Mouse (Mus musculus): Measurements from ENCODE around the gene Cpsf4. TPM values are rescaled to one million over a fixed set of nuclear protein-coding genes. Genes with fewer than 3 reads are reported as not detected.

Cpsf4 gene
- polyA plus RNA-seq, 1 experiment from 2014 or later, result 27.7 TPM

DNA sequence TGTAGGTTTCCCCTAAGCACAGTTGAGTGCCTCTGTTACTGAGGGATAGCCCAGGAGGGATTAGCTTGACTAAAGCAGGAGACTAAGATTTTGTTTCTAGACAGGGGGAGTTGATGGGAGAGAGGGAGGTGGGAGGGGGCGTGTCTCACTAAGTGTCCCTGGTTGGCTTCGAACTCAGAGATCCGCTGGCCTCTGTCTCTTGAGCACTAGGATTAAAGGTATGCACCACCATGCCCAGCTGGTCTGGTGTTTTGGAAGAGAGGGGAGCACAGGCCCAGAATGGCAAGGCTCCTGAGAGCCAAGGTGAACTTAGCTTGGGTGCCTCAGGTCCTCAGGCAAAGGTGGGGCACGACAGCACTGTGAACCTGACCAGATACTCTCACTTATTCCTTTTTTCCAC is 44.3 kb downstream of the Cpsf4 start:
- peaks cover 67% of the 10 kb centered on the region for H3K36me3 ChIP-seq (replicated peaks; ENCODE audit: control insufficient read depth, insufficient read depth)
- H3K9me3 ChIP-seq (ENCODE audit: control insufficient read depth, low read length), result no peaks in the 10 kb centered on the region
- no peak for ATAC-seq (ENCODE audit: low FRiP score)
- no peaks in the 10 kb centered on the region for H3K4me1 ChIP-seq (replicated peaks; ENCODE audit: control insufficient read depth, insufficient read depth, low read length)
- H3K4me3 ChIP-seq (replicated peaks; ENCODE audit: low read length), result no peak overlapping the region
- no peak overlapping the region for H3K4me2 ChIP-seq (replicated peaks)
- 95% methylated on average over 4 of the region's 4 CpGs for WGBS
- H3K27me3 ChIP-seq (ENCODE audit: control insufficient read depth, insufficient read depth, low read length), result no peaks in the 10 kb centered on the region
- H3K9ac ChIP-seq, result no peak overlapping the region
- H3K27ac ChIP-seq, result no peak overlapping the region
- no peak for DNase-seq (ENCODE audit: low spot score)

DNA sequence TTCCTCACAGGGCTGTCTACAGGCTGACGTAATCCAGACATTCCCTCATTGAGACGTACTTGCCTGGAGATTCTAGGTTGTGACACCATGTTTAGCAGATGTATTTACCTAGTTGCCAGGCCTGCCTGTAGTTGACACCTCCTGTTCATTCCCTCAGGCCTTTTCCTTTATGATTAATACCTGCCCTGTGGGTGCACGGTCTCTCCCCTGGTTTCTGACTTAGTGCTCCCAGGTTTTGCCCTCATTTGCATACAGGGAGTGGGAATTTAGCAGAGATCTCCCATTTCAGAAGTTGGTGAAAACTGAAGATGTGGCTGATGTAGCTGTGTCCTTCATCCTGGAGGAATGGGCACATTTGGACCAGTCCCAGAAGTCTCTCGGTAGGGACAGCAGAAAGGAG is 45.2 kb downstream of the Cpsf4 start:
- Histone ChIP-seq H3K27me3 (ENCODE audit: control insufficient read depth, insufficient read depth, low read length) (no peaks in the 10 kb centered on the region), H3K9ac (no peak overlapping the region), H3K9me3 (ENCODE audit: control insufficient read depth, low read length) (no peaks in the 10 kb centered on the region), H3K4me1 (replicated peaks; ENCODE audit: control insufficient read depth, insufficient read depth, low read length) (no peaks in the 10 kb centered on the region), H3K36me3 (replicated peaks; ENCODE audit: control insufficient read depth, insufficient read depth) (peaks cover 75% of the 10 kb centered on the region), H3K4me3 (replicated peaks; ENCODE audit: low read length) (no peak overlapping the region), H3K4me2 (replicated peaks) (no peak overlapping the region), H3K27ac (no peak overlapping the region)
- WGBS, result 95% methylated on average over 4 of the region's 4 CpGs
- ATAC-seq (ENCODE audit: low FRiP score) (no peak), DNase-seq (ENCODE audit: low spot score) (no peak)

DNA sequence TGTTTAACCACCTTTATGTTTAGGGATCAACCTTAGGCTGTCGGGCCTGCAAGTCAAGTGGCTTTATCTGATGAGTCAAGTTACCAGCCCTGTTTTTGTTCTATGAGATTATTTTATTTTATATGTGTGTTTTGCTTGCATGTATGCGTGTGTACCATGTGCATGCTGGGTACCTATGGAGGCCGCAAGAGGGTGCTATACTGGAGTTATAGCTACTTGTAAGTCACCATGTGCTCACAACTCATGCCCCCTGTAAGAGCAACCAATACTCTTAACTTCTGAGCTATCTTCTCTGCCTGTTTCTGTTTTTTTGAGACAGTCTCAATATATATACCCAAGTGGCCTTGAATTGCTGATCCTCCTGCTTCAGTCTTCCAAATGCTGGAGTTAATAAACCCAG is 46.5 kb downstream of the Cpsf4 start:
- H3K27ac ChIP-seq, result no peak overlapping the region

DNA sequence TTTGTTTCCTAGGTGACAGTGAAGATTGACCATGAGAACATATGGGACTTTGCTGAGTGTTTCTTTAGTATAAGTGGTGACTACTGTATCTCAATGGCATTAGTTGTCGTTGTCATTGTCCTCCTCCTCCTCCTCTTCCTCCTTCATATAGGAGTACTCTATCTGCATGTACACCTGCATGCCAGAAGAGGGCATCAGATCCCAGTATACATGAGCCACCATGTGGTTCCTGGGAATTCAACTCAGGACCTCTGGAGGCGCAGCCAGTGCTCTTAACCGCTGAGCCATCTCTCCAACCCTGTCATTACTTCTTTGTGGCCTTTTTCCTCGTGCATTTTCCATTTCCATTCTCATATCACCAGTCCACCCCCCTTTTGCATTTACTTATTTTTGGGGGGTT is 47.7 kb downstream of the Cpsf4 start:
- WGBS, result 77% methylated on average over 4 of the region's 4 CpGs
- peaks cover 84% of the 10 kb centered on the region for H3K36me3 ChIP-seq (replicated peaks; ENCODE audit: control insufficient read depth, insufficient read depth)
- ATAC-seq (ENCODE audit: low FRiP score), result no peak

More for the DNA sequence above, 46.5 kb downstream of the Cpsf4 start:
- H3K9ac ChIP-seq, result no peak overlapping the region
- no peak overlapping the region for H3K4me3 ChIP-seq (replicated peaks; ENCODE audit: low read length)
- peaks cover 82% of the 10 kb centered on the region for H3K36me3 ChIP-seq (replicated peaks; ENCODE audit: control insufficient read depth, insufficient read depth)
- no peaks in the 10 kb centered on the region for H3K9me3 ChIP-seq (ENCODE audit: control insufficient read depth, low read length)
- H3K27me3 ChIP-seq (ENCODE audit: control insufficient read depth, insufficient read depth, low read length), result no peaks in the 10 kb centered on the region
- WGBS, result 97% methylated on average over 3 of the region's 3 CpGs
- ATAC-seq (ENCODE audit: low FRiP score), result no peak
- no peak overlapping the region for H3K4me2 ChIP-seq (replicated peaks)
- no peaks in the 10 kb centered on the region for H3K4me1 ChIP-seq (replicated peaks; ENCODE audit: control insufficient read depth, insufficient read depth, low read length)
- DNase-seq (ENCODE audit: low spot score), result no peak

DNA sequence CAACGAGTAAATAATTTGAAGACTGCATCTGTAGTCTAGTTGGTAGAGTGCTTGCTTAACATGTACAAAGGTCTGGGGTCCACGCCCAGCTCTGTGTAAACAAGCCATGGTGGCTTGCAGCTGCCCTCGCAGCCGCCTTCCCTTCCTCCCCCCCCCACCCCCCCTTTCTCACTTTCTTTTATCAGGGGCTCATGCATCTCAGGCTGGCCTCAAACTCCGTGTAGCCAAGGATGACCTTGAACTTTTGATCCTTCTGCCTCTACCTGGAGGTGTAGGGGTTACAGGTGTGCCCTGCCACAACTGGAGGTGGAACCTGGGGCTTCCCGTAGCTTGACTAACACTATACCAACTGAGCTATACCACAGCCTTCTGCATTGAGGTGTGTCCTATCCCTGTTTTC is 50.7 kb downstream of the Cpsf4 start:
- Histone ChIP-seq H3K4me1 (replicated peaks; ENCODE audit: control insufficient read depth, insufficient read depth, low read length) (no peaks in the 10 kb centered on the region), H3K36me3 (replicated peaks; ENCODE audit: control insufficient read depth, insufficient read depth) (peaks cover 81% of the 10 kb centered on the region), H3K4me2 (replicated peaks) (no peak overlapping the region), H3K4me3 (replicated peaks; ENCODE audit: low read length) (no peak overlapping the region), H3K27ac (no peak overlapping the region), H3K9ac (no peak overlapping the region), H3K27me3 (ENCODE audit: control insufficient read depth, insufficient read depth, low read length) (no peaks in the 10 kb centered on the region), H3K9me3 (ENCODE audit: control insufficient read depth, low read length) (no peaks in the 10 kb centered on the region)
- 90% methylated on average over 6 of the region's 6 CpGs for WGBS
- no peak for ATAC-seq (ENCODE audit: low FRiP score)
- DNase-seq (ENCODE audit: low spot score), result no peak

More for the DNA sequence above, 47.7 kb downstream of the Cpsf4 start:
- H3K27ac ChIP-seq, result no peak overlapping the region
- H3K4me3 ChIP-seq (replicated peaks; ENCODE audit: low read length), result no peak overlapping the region
- no peak overlapping the region for H3K4me2 ChIP-seq (replicated peaks)
- no peak overlapping the region for H3K9ac ChIP-seq
- H3K9me3 ChIP-seq (ENCODE audit: control insufficient read depth, low read length), result no peaks in the 10 kb centered on the region
- no peak for DNase-seq (ENCODE audit: low spot score)
- no peaks in the 10 kb centered on the region for H3K27me3 ChIP-seq (ENCODE audit: control insufficient read depth, insufficient read depth, low read length)
- no peaks in the 10 kb centered on the region for H3K4me1 ChIP-seq (replicated peaks; ENCODE audit: control insufficient read depth, insufficient read depth, low read length)

DNA sequence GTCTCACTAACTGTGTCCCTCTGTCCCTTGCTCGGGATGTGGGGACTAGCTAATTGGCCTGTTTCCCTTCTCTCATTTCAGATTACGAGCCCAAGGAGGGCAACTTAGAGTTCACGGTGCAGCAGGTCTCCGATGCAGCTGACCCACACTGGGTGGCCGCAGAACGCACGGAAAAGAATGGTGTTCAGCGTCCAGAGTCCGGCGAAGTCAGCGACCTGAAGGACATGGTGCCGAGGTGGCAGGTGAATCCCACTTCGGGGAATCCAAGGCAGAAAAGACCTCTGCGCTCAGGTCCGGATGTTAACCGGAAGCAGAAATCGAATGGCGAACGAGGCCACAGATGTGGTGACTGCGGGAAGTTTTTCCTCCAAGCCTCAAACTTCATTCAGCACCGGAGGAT is 51.2 kb downstream of the Cpsf4 start:
- H3K27me3 ChIP-seq (ENCODE audit: control insufficient read depth, insufficient read depth, low read length), result no peaks in the 10 kb centered on the region
- H3K9ac ChIP-seq, result no peak overlapping the region
- H3K36me3 ChIP-seq (replicated peaks; ENCODE audit: control insufficient read depth, insufficient read depth), result peaks cover 76% of the 10 kb centered on the region

DNA sequence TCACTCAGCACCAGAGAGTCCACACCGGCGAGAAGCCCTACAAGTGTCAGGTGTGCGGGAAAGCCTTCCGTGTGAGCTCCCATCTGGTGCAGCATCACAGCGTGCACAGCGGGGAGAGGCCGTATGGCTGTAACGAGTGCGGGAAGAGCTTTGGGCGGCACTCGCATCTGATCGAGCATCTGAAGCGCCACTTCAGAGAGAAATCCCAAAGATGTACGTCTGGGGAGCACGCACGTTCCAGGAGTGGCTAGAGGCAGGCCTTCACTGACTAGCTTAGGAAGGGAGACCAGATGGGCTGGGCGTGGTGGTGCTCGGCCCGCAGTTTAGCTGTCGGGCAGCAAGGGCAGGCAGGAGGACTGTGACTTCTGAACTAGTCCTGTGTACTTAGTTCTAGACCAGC is 51.7 kb downstream of the Cpsf4 start:
- ATAC-seq (ENCODE audit: low FRiP score), result no peak
- WGBS, result 98% methylated on average over 20 of the region's 20 CpGs
- Histone ChIP-seq H3K36me3 (replicated peaks; ENCODE audit: control insufficient read depth, insufficient read depth) (peaks cover 72% of the 10 kb centered on the region), H3K27ac (no peak overlapping the region), H3K9me3 (ENCODE audit: control insufficient read depth, low read length) (no peaks in the 10 kb centered on the region), H3K4me2 (replicated peaks) (no peak overlapping the region), H3K27me3 (ENCODE audit: control insufficient read depth, insufficient read depth, low read length) (no peaks in the 10 kb centered on the region), H3K4me1 (replicated peaks; ENCODE audit: control insufficient read depth, insufficient read depth, low read length) (no peaks in the 10 kb centered on the region), H3K9ac (no peak overlapping the region), H3K4me3 (replicated peaks; ENCODE audit: low read length) (no peak overlapping the region)
- no peak for DNase-seq (ENCODE audit: low spot score)

More for the DNA sequence above, 51.2 kb downstream of the Cpsf4 start:
- no peak overlapping the region for H3K27ac ChIP-seq
- no peak overlapping the region for H3K4me2 ChIP-seq (replicated peaks)
- ATAC-seq (ENCODE audit: low FRiP score), result no peak
- no peaks in the 10 kb centered on the region for H3K9me3 ChIP-seq (ENCODE audit: control insufficient read depth, low read length)
- DNase-seq (ENCODE audit: low spot score), result no peak
- no peak overlapping the region for H3K4me3 ChIP-seq (replicated peaks; ENCODE audit: low read length)
- 96% methylated on average over 21 of the region's 21 CpGs for WGBS
- H3K4me1 ChIP-seq (replicated peaks; ENCODE audit: control insufficient read depth, insufficient read depth, low read length), result no peaks in the 10 kb centered on the region

DNA sequence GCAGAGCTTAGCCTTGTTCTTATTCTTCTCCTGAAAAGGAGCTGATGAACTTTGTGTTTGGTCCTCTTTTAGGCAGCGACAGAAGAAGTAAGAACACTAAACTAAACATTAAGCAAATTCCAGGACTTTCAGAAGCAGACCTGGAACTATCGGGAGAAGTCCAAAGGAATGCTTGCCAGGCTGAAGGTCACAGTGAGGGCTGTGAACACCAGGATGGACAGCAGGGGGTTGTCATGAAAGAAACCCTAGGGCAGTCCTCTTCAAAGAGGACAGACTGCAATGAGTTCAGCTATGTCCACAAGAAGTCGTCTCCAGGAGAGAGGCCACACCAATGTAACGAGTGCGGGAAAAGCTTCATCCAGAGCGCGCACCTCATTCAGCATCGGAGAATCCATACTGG is 53.0 kb downstream of the Cpsf4 start:
- peaks cover 63% of the 10 kb centered on the region for H3K36me3 ChIP-seq (replicated peaks; ENCODE audit: control insufficient read depth, insufficient read depth)
- no peak for ATAC-seq (ENCODE audit: low FRiP score)
- H3K27ac ChIP-seq, result no peak overlapping the region
- 95% methylated on average over 8 of the region's 8 CpGs for whole genome bisulfite sequencing
- H3K4me1 ChIP-seq (replicated peaks; ENCODE audit: control insufficient read depth, insufficient read depth, low read length), result no peaks in the 10 kb centered on the region
- no peak overlapping the region for H3K4me3 ChIP-seq (replicated peaks; ENCODE audit: low read length)
- no peak for DNase-seq (ENCODE audit: low spot score)
- H3K9me3 ChIP-seq (ENCODE audit: control insufficient read depth, low read length), result no peaks in the 10 kb centered on the region
- no peaks in the 10 kb centered on the region for H3K27me3 ChIP-seq (ENCODE audit: control insufficient read depth, insufficient read depth, low read length)
- no peak overlapping the region for H3K9ac ChIP-seq
- no peak overlapping the region for H3K4me2 ChIP-seq (replicated peaks)

DNA sequence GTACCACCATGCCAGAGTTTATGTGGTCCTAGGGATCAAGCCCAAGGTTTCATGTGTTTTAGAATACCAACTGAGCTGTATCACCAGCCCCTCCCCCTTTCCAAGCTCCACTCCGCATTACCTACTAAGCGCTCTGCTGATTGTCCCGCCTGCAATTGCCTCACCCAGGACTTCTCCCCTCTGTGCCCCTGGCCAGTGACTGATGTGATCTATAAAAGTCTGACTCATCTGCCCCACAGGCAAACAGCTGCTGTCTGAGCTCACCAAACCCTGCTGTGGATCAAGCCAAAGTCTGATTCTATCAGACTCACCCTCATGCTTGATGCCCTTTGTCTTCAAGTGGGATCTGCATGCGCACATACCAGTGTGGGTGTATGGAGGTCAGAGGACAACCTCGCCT is 55.8 kb downstream of the Cpsf4 start:
- Histone ChIP-seq H3K27me3 (ENCODE audit: control insufficient read depth, insufficient read depth, low read length) (no peaks in the 10 kb centered on the region), H3K27ac (no peak overlapping the region), H3K36me3 (replicated peaks; ENCODE audit: control insufficient read depth, insufficient read depth) (peaks cover 45% of the 10 kb centered on the region), H3K9ac (no peak overlapping the region), H3K4me1 (replicated peaks; ENCODE audit: control insufficient read depth, insufficient read depth, low read length) (no peaks in the 10 kb centered on the region), H3K4me3 (replicated peaks; ENCODE audit: low read length) (no peak overlapping the region), H3K4me2 (replicated peaks) (no peak overlapping the region), H3K9me3 (ENCODE audit: control insufficient read depth, low read length) (no peaks in the 10 kb centered on the region)
- DNase-seq (ENCODE audit: low spot score), result no peak
- no peak for ATAC-seq (ENCODE audit: low FRiP score)
- WGBS, result 78% methylated on average over 5 of the region's 5 CpGs

DNA sequence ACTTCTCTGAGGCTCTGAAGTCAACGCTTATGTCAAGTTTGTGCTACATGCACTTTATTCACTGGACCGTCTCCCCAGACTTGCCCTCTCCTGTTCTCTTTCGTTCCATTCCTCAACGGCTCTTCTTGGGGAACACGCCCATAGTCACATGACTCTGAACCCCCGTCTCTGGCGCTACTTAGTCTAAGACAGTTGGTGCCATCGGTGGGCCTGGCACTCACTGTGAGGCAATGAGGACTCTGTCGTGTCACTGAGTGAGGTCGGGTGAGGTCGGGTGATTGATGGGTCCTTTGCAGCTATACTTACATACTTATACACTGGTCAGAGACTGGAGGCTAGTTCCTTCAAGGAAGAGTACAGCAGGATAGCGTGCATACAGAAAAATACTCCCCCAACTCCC is 56.4 kb downstream of the Cpsf4 start:
- WGBS, result 84% methylated on average over 12 of the region's 12 CpGs
- DNase-seq (ENCODE audit: low spot score) (no peak), ATAC-seq (ENCODE audit: low FRiP score) (no peak)
- 0 out of 2 replicates have a peak, but pooled peaks cover 3% of the 10 kb centered on the region for H3K27me3 ChIP-seq (ENCODE audit: control insufficient read depth, insufficient read depth, low read length)
- H3K4me3 ChIP-seq (replicated peaks; ENCODE audit: low read length), result no peak overlapping the region
- H3K27ac ChIP-seq, result no peak overlapping the region
- H3K36me3 ChIP-seq (replicated peaks; ENCODE audit: control insufficient read depth, insufficient read depth), result peaks cover 40% of the 10 kb centered on the region
- no peak overlapping the region for H3K9ac ChIP-seq
- H3K9me3 ChIP-seq (ENCODE audit: control insufficient read depth, low read length), result no peaks in the 10 kb centered on the region
- no peak overlapping the region for H3K4me2 ChIP-seq (replicated peaks)
- no peaks in the 10 kb centered on the region for H3K4me1 ChIP-seq (replicated peaks; ENCODE audit: control insufficient read depth, insufficient read depth, low read length)
